Mouse (Mus musculus): ENCODE results near the gene Sgo1.
"Not testable (repeated sequence)": the region's sequence is repeated elsewhere in the genome, so short reads cannot be mapped to it uniquely, and the experiment has no call there.

- not testable (repeated sequence) for TF ChIP-seq CTCF (IDR thresholded peaks at IDR 0.05; ENCODE audit: low read depth); EP300 (optimal IDR thresholded peaks at IDR 0.05)
These were observed 26.0 kb upstream of the Sgo1 start for GRCm38 (mm10) chr17:53715161-53715560.
